Mouse (Mus musculus) lung, embryonic 15.5 days (tissue): ENCODE measurements around the gene Gtdc1. TPM values are rescaled to one million over a fixed set of nuclear protein-coding genes. Genes with fewer than 3 reads are reported as not detected.

Experiments
- ATAC-seq: fragments of 200-750 bp; cut with Nextera tagmentation; 2 replicates; pipeline ENCODE4 v1.8.0; 2017; ENCODE audit warnings: moderate number of reproducible peaks, borderline replicate concordance; ENCODE audit not compliant: low FRiP score, low TSS enrichment; ENCODE audit errors: extremely low read depth
- H3K27ac ChIP-seq: fragments of 300-500 bp; sonication (generic); 2 replicates; pipeline ENCODE4 v1.5.1; 2015; ENCODE audit warnings: moderate library complexity, mild to moderate bottlenecking, inconsistent platforms
- H3K27me3 ChIP-seq: fragments of 300-500 bp; sonication (generic); 2 replicates; pipeline ENCODE4 v1.6.1; 2015; ENCODE audit warnings: inconsistent platforms
- H3K36me3 ChIP-seq: fragments of 300-500 bp; sonication (generic); 2 replicates; pipeline ENCODE4 v1.6.1; 2015; ENCODE audit warnings: inconsistent platforms
- H3K4me1 ChIP-seq: fragments of 300-500 bp; sonication (generic); 2 replicates; pipeline ENCODE4 v1.6.1; 2015; ENCODE audit warnings: inconsistent platforms
- H3K4me2 ChIP-seq: fragments of 300-500 bp; sonication (generic); 2 replicates; pipeline ENCODE4 v1.6.1; 2015; ENCODE audit warnings: inconsistent platforms, mild to moderate bottlenecking, moderate library complexity
- H3K4me3 ChIP-seq: fragments of 300-500 bp; sonication (generic); 2 replicates; pipeline ENCODE4 v1.5.1; 2015; ENCODE audit warnings: mild to moderate bottlenecking, inconsistent platforms
- H3K9ac ChIP-seq: fragments of 300-500 bp; sonication (generic); 2 replicates; pipeline ENCODE4 v1.6.1; 2015; ENCODE audit warnings: inconsistent platforms
- H3K9me3 ChIP-seq: fragments of 300-500 bp; sonication (generic); 2 replicates; pipeline ENCODE4 v1.6.1; 2016; ENCODE audit warnings: inconsistent platforms
- WGBS: fragments of 180-500 bp; shearing (Covaris S2); methylation state at CpG from one replicate; pipeline ENCODE4 v1.1.7; 2015; 5-methylcytosine and 5-hydroxymethylcytosine counted together
- polyA plus RNA-seq: library from polyadenylated mRNA; unstranded; fragments of >200 nt; fragmentation: Nextera tagmentation; extraction: Ambion mirVana; gene quantifications from 2 replicates; pipeline ENCODE4 v1.2.1, GENCODE M21; 2015

Gene Gtdc1
- polyA plus RNA-seq, 1 experiment from 2014 or later: 13.1 TPM

GRCm38 (mm10) chr2:44721461-44721860 is 206.0 kb downstream of the Gtdc1 start:
- Histone ChIP-seq H3K4me2 (no peak overlapping the region), H3K9ac (no peak overlapping the region), H3K27me3 (no peaks in the 10 kb centered on the region), H3K4me1 (0 out of 2 replicates have a peak, but pooled peaks cover 5% of the 10 kb centered on the region), H3K4me3 (no peak overlapping the region), H3K27ac (no peak overlapping the region), H3K9me3 (no peaks in the 10 kb centered on the region), H3K36me3 (no peaks in the 10 kb centered on the region)
- no peak for ATAC-seq

GRCm38 (mm10) chr2:44705883-44706615 is 221.4 kb downstream of the Gtdc1 start:
- H3K4me2 ChIP-seq: no peak overlapping the region; the same call in 1 of the 2 replicates
- H3K36me3 ChIP-seq: no peaks in the 10 kb centered on the region
- H3K9me3 ChIP-seq: no peaks in the 10 kb centered on the region
- 45% methylated on average over 4 of the region's 4 CpGs for WGBS
- no peak overlapping the region for H3K4me3 ChIP-seq
- H3K9ac ChIP-seq: no peak overlapping the region
- no peaks in the 10 kb centered on the region for H3K27me3 ChIP-seq
- peak overlapping the region; percentile 88 for H3K27ac ChIP-seq
- peaks cover 3% of the 10 kb centered on the region; the same call in 1 of the 2 replicates for H3K4me1 ChIP-seq
- ATAC-seq: peak; percentile 96

- H3K27me3 ChIP-seq: no peaks in the 10 kb centered on the region
- no peak; the same call in 1 of the 2 replicates for ATAC-seq
- H3K9ac ChIP-seq: no peak overlapping the region
- H3K9me3 ChIP-seq: no peaks in the 10 kb centered on the region
- no peak overlapping the region for H3K4me3 ChIP-seq
- WGBS: 36% methylated on average over 4 of the region's 4 CpGs
- no peak overlapping the region for H3K27ac ChIP-seq
- H3K36me3 ChIP-seq: no peaks in the 10 kb centered on the region
- H3K4me1 ChIP-seq: peaks cover 6% of the 10 kb centered on the region
- H3K4me2 ChIP-seq: no peak overlapping the region
Measured at GRCm38 (mm10) chr2:44700276-44700675, 227.2 kb downstream of the Gtdc1 start.

GRCm38 (mm10) chr2:44696441-44696840 is 231.0 kb downstream of the Gtdc1 start:
- Histone ChIP-seq H3K4me2 (no peak overlapping the region), H3K9ac (no peak overlapping the region), H3K9me3 (no peaks in the 10 kb centered on the region), H3K4me1 (peaks cover 3% of the 10 kb centered on the region; the same call in 1 of the 2 replicates), H3K27me3 (no peaks in the 10 kb centered on the region), H3K4me3 (no peak overlapping the region), H3K36me3 (no peaks in the 10 kb centered on the region), H3K27ac (no peak overlapping the region)
- 87% methylated on average over 3 of the region's 3 CpGs for WGBS
- no peak for ATAC-seq

GRCm38 (mm10) chr2:44693898-44694297 is 233.6 kb downstream of the Gtdc1 start:
- Histone ChIP-seq H3K4me2 (no peak overlapping the region), H3K4me1 (no peaks in the 10 kb centered on the region), H3K36me3 (no peaks in the 10 kb centered on the region), H3K9ac (no peak overlapping the region), H3K27ac (no peak overlapping the region), H3K9me3 (no peaks in the 10 kb centered on the region), H3K27me3 (no peaks in the 10 kb centered on the region), H3K4me3 (no peak overlapping the region)
- WGBS: 61% methylated on average over 1 of the region's 1 CpGs
- ATAC-seq: no peak

GRCm38 (mm10) chr2:44664049-44664448 is 263.4 kb downstream of the Gtdc1 start:
- WGBS: 87% methylated on average over 7 of the region's 7 CpGs
- H3K9ac ChIP-seq: no peak overlapping the region
- ATAC-seq: no peak

GRCm38 (mm10) chr2:44659870-44660269 is 267.6 kb downstream of the Gtdc1 start:
- H3K4me1 ChIP-seq: no peaks in the 10 kb centered on the region
- H3K36me3 ChIP-seq: no peaks in the 10 kb centered on the region
- H3K4me3 ChIP-seq: no peak overlapping the region
- no peak overlapping the region for H3K27ac ChIP-seq
- 63% methylated on average over 2 of the region's 2 CpGs for WGBS
- no peak overlapping the region for H3K9ac ChIP-seq
- H3K27me3 ChIP-seq: no peaks in the 10 kb centered on the region
- no peak overlapping the region for H3K4me2 ChIP-seq
- no peaks in the 10 kb centered on the region for H3K9me3 ChIP-seq
- no peak for ATAC-seq

More at GRCm38 (mm10) chr2:44664049-44664448, 263.4 kb downstream of the Gtdc1 start:
- Histone ChIP-seq H3K4me2 (no peak overlapping the region), H3K36me3 (no peaks in the 10 kb centered on the region), H3K4me1 (no peaks in the 10 kb centered on the region), H3K9me3 (no peaks in the 10 kb centered on the region), H3K4me3 (no peak overlapping the region), H3K27me3 (no peaks in the 10 kb centered on the region), H3K27ac (no peak overlapping the region)

- Histone ChIP-seq H3K27me3 (no peaks in the 10 kb centered on the region), H3K27ac (no peak overlapping the region), H3K4me2 (no peak overlapping the region), H3K9ac (no peak overlapping the region), H3K4me3 (no peak overlapping the region), H3K4me1 (no peaks in the 10 kb centered on the region), H3K9me3 (no peaks in the 10 kb centered on the region), H3K36me3 (no peaks in the 10 kb centered on the region)
- no peak for ATAC-seq
Measured at GRCm38 (mm10) chr2:44659011-44659410, 268.4 kb downstream of the Gtdc1 start.

GRCm38 (mm10) chr2:44648537-44648936 is 278.9 kb downstream of the Gtdc1 start:
- Histone ChIP-seq H3K9ac (no peak overlapping the region), H3K4me3 (no peak overlapping the region), H3K4me1 (no peaks in the 10 kb centered on the region), H3K9me3 (no peaks in the 10 kb centered on the region), H3K36me3 (no peaks in the 10 kb centered on the region), H3K4me2 (no peak overlapping the region), H3K27me3 (no peaks in the 10 kb centered on the region), H3K27ac (no peak overlapping the region)
- WGBS: 82% methylated on average over 3 of the region's 3 CpGs
- ATAC-seq: no peak

GRCm38 (mm10) chr2:44646398-44646797 is 281.1 kb downstream of the Gtdc1 start:
- Histone ChIP-seq H3K4me3 (no peak overlapping the region), H3K4me1 (no peaks in the 10 kb centered on the region), H3K4me2 (no peak overlapping the region), H3K27me3 (no peaks in the 10 kb centered on the region), H3K9me3 (no peaks in the 10 kb centered on the region), H3K9ac (no peak overlapping the region), H3K27ac (no peak overlapping the region), H3K36me3 (no peaks in the 10 kb centered on the region)
- no peak for ATAC-seq
- 74% methylated on average over 6 of the region's 6 CpGs for WGBS

GRCm38 (mm10) chr2:44639370-44639769 is 288.1 kb downstream of the Gtdc1 start:
- Histone ChIP-seq H3K27ac (no peak overlapping the region), H3K4me1 (no peaks in the 10 kb centered on the region), H3K36me3 (no peaks in the 10 kb centered on the region), H3K4me3 (no peak overlapping the region), H3K27me3 (no peaks in the 10 kb centered on the region), H3K9ac (no peak overlapping the region), H3K9me3 (no peaks in the 10 kb centered on the region), H3K4me2 (no peak overlapping the region)
- ATAC-seq: no peak
- 44% methylated on average over 2 of the region's 2 CpGs for WGBS

- Histone ChIP-seq H3K4me2 (no peak overlapping the region), H3K9me3 (no peaks in the 10 kb centered on the region), H3K9ac (no peak overlapping the region), H3K4me3 (no peak overlapping the region), H3K36me3 (no peaks in the 10 kb centered on the region), H3K27me3 (no peaks in the 10 kb centered on the region), H3K27ac (no peak overlapping the region), H3K4me1 (no peaks in the 10 kb centered on the region)
- ATAC-seq: no peak
- 78% methylated on average over 4 of the region's 4 CpGs for WGBS
Measured at GRCm38 (mm10) chr2:44638157-44638556, 289.3 kb downstream of the Gtdc1 start.
